Mouse (Mus musculus) bone marrow, adult 2 months (tissue): Measurements from ENCODE around the gene Crisp4.

Source experiments
- CTCF ChIP-seq: fragments of 200-500 bp; IDR thresholded peaks from 2 replicates; pipeline ENCODE4 v1.5.1; 2011; ENCODE audit warnings: low read length, control low read depth; ENCODE audit not compliant: control insufficient read depth, insufficient read depth
- POLR2A ChIP-seq: fragments of 200-500 bp; IDR thresholded peaks from 2 replicates; pipeline ENCODE4 v1.6.1; 2011; ENCODE audit warnings: low read depth, mild to moderate bottlenecking, control low read depth, low read length, borderline replicate concordance; ENCODE audit not compliant: control insufficient read depth

DNA sequence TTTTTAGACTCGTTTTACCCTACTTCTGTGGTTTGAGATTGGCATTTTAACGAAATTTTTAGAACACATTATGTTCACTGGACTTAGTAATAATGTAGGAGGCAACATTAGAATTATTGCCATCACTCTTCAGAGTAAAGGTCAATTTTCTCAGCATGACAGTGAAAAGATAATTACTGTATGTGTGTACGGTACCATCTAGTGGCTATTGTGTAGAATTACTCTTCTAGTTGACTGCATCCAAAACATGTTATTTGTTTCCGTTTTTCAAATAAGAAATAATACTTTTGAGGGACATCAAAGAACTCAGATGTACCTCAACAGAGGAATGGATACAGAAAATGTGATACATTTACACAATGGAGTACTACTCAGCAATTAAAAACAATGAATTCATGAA, 14.0 kb downstream of the Crisp4 start:
- no peak for TF ChIP-seq POLR2A
- TF ChIP-seq CTCF = no peak
